Mouse (Mus musculus): ENCODE measurements around the gene Fen1. TPM values are rescaled to one million over a fixed set of nuclear protein-coding genes. Genes with fewer than 3 reads are reported as not detected.
"Not testable (repeated sequence)": the region's sequence is repeated elsewhere in the genome, so short reads cannot be mapped to it uniquely, and the experiment has no call there.

Fen1 gene
- total RNA-seq, 2 experiments from 2014 or later = 11.7 to 11.9 TPM

DNA sequence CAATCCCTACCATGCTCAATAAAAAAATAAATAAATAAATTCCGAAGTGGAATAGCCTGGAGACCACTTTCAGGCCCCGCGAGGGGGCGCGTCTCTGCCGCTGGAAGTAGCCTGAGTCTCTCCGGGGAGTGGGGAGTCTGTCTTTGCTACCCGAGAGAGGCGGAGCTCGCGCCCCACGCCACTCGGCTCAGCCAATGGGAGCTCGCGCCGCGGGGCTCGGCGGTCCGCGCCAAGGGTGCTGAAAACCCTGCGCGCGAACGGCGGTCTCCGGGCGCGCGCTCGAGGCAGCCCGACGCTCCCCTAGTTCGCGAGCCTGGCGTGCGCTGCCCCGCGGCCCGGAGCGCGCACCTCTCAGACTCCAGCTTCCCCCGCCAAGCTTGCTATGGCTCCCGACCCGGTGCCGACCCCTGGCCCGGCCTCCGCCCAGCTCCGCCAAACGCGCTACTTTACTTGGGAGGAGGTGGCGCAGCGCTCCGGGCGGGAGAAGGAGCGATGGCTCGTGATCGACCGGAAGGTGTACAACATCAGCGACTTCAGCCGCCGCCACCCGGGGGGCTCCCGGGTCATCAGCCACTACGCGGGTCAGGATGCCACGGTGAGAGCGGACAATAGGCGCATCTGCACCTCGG lies 21.2 kb downstream of the Fen1 start, which contains the start of gene Fads1:
TSS of gene Fads1 (plus strand) at position 219 of the 629 bp plus-strand sequence.
- DNase-seq = peak; percentile 97
- intact Hi-C loops (cut with DNase I) = no loop called here

DNA sequence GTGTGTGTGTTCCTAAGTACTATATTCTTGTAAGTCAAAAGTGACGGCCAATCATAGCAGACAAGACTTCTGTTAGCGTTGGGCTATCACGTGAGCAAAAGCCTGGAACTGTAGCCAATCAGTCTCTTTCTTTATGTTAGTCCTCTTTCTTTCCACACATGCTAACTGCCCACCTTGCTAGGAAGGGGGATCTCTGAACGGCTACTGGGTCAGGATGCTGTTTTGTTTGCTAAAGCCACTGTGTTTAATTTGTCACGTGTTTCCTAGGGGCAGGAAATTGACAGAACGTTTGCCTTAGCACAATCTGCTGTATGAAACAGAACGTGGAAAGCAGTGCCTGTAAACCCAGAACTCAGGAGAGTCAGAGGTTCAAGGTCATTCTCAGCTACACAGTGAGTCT lies 21.8 kb downstream of the Fen1 start:
- intact Hi-C loops (cut with DNase I) = no loop called here
- no peak for DNase-seq

DNA sequence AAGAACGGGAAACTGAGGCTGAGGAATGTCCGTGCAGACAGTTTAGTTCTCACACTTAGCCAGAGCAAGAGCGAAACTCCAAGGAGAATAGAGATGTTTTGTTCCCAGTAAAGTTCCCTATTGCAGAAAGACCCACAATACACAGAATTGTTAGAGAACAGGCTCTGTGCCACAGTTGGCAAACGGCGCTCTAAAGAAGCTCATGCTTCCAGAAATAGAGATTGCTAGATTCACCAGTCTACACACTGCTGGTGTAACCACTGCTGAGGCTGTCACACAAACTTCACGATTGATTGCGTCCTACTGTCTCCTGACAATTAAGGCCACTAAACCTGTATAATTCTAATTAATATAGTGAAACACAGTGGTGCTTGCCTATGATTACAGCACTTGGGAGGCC lies 22.7 kb downstream of the Fen1 start:
- no peak for DNase-seq
- intact Hi-C loops (cut with DNase I) = no loop called here

DNA sequence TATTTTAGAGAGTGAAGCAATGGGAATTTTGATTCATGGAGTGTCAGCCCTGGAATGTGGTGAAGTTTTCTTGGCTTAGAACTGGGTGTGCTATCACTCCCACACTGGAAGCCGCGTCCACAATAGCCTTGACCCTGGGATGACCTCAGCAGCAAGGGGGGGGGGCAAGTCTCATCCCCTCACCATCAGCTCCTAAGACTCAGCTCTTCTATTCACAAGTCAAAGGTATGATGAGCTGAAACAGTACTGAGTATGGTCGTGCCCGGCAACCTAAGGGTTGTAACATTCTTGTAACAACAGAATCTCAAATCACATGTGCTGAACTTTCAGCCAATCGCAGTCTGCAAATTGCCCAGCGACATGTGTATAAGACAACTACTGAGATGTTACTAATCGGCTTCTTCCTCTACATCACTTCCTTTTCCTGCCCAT lies 27.0 kb downstream of the Fen1 start:
- no peak for DNase-seq
- intact Hi-C loops (cut with DNase I) = no loop called here

DNA sequence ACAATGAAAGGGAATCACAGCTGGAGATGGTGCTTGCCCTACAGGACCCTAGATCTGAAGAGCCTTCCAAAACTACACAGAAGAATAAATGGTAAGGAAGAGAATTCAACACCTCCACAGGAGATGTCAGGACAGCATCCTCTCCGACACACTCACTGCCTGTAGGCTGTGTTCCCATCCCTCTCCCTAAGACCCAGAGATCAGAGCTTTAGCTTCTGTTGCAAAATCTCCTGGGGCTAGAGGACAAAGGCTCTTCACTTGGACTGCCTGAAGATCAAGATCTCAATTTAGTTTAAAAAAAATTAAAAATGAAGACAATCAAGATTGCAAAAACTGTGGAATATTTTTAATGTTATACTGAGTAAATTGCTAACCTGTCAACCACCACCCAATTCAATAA lies 27.5 kb downstream of the Fen1 start:
- intact Hi-C loops (cut with DNase I) = no loop called here
- DNase-seq = no peak

DNA sequence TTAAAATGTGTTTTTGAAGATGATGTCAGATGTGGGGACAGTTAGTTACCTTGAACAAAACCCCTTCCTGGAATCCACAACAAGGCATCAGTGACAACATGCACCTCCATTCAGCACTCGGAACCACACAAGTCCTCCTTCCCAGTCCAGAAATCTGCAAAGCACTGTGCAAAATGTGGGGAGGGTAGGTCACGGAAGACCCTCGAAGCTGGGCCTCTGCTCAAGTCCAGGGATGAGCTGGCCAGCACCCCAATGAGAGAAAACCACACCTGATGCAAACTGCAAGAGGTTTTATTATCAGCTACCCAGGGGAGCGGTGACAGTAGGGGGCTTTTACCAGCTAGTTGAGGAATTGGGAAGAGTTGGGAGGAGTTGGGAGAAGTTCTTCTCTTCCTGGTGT lies 29.0 kb downstream of the Fen1 start:
- intact Hi-C loops (cut with DNase I) = no loop called here

DNA sequence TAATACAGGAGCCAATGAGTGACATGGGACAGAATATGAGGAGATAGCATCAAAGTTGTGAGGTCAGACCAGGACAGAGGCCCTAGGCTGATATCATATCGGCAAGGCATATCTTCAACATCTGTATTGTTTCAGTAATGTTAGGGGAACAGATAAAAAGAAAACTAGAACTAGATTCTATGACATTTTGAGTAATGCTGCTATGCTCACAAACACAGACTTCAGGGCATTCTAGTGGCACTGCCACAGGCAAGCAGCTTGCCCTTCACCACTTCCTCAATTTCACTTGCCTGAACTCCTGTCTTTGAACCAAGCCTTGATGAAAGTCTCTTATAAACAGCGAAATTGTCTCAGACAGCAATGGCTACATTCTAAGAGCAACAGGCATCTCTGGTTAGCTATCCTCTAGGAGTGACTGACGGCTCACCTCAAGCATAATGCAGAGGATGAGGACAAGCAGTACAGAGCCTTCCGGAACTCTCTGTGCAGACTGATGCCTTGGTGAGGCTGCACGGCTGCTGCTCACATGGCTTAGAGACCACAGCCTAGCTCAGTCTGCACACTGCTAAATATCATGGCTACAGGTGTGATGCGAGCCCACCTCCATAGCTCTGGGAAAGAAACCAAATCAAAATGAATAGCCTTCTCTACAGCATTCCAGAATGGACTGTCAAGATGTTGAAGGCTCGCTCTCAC lies 30.0 kb downstream of the Fen1 start:
- intact Hi-C loops (cut with DNase I) = no loop called here
- no peak for DNase-seq

More for the DNA sequence above, 29.0 kb downstream of the Fen1 start:
- no peak for DNase-seq

DNA sequence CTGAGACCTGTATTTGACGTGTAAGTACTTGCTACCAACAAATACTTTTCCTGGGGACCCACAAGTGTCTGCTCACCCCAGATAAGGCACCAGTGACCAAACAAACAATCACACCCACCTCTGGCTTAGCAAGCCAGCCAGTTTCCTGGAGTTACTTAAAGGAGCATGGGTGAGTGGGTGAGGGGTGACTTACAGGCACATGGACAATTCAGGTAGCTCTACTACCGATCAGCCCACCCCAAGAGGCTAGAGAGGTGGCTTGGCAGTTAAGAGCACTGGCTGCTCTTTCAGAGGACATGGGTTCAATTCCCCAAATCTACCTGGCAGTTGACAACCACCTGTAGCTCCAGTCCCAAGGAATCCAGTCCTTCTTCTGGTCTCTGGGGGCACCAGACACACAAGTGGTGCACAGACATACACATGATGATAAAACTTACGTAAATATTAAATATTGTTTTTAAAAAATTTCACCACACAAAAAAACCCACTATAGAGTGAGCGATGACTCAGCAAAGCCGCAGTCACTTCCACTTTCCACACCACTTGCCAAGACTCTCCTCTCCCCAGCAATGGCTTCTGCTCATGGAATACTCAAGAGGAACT lies 30.8 kb downstream of the Fen1 start:
- DNase-seq = no peak
- intact Hi-C loops (cut with DNase I) = no loop called here

DNA sequence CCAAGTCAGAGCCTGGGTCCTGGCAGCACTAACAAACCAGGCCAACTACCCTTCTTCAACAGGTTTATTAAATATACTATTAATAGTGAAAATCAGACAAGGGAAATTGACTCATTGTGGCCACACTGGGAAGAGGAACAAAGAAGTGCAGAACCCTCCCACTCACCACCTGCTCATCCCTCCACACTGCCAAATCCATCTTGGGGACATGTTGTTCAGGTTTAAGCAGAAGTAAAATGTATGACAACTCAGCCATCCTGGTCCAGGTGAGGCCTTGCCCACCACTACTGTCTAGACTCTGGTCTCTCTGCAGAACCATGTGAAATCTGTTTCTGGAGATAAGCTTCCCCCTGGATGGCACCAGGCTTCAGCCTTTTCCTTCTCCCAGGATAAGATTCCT lies 32.1 kb downstream of the Fen1 start:
- no peak for DNase-seq
- intact Hi-C loops (cut with DNase I) = no loop called here

DNA sequence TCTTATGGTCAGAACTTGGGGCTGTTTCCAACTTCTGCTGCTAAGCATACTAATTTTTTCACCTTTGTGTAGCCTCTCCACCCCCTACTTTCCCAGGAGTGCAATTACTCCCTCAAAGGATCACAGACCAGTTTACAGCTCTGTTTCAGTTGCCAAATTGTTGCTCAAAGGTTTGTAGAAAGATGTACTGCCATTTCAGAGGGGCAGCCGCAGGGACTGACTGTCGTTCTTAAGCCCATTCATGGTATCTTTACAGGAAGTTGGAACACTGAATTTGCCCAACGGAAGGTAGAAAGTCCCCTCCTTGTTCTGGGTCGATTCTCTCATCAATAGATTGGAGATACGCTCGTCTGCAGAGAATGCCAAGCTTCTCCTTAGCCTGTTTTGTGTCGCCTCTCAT lies 32.6 kb downstream of the Fen1 start:
- intact Hi-C loops (cut with DNase I) = no loop called here
- no peak for DNase-seq

DNA sequence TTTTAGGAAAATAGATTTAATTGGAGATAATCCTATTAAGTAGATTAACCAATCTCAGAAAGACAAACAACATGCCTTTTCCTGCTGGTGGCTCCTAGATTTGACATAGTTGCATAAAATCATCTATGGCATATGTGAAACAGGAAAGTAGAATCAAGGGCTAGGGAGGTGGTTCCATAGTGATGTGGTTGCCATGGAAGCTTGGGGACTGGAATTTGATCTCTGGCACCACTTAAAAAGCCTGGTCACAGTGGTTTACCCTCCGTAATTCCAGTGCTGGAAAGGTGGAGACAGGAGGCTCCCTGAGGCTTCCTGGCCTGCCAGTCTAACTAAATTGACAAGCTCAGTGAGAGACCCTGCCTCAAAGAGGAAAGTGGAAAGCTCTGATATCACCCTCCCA lies 33.5 kb downstream of the Fen1 start:
- intact Hi-C loops (cut with DNase I) = no loop called here
- no peak for DNase-seq

DNA sequence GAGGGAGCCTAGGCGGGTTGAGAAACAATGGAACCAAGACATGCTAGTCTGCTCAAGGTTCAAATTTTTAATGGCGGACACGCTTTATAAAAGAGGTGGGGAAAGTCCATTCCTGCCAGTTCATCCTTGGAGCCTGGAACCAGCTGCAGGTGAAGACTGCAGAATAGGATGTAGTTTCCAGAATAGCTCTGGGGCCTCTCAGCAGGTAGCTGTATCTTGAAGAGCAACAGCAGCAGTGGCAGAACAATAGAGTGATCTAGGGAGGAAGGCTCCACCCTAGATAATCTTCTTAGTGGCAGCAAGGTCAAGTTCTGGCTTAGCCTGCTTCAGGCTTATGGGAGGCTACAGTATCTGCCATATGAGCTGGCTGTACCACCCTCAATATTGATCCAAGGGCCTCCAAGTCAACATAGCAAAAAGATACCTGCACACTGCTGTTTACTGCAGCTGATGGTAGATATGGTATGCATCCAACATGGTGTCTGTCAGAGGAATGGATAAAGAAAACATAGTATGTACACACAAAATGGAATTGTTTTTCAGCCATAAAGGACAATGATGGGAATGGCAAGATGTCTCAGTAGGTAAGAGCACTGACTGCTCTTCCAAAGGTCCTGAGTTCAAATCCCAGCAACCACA lies 34.2 kb downstream of the Fen1 start:
- intact Hi-C loops (cut with DNase I); DNase-seq: not testable (repeated sequence)

DNA sequence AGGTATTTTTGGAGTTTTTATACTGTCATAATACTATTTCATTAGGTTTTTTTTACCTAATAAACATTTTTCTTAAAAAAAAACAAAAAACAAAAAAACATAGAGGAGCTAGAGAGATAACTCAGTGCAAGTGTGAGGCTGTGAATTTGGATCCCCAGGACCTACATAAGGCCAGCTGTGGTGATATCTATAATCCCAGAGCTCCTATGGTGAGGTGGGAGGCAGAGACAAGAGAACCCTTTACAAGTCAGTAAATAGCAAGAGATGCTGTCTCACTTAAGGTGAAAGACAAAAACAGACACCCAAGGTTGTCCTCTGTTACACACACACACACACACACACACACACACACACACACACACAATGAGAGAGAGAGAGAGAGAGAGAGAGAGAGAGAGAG lies 34.8 kb downstream of the Fen1 start:
- DNase-seq = no peak
- intact Hi-C loops (cut with DNase I) = no loop called here

DNA sequence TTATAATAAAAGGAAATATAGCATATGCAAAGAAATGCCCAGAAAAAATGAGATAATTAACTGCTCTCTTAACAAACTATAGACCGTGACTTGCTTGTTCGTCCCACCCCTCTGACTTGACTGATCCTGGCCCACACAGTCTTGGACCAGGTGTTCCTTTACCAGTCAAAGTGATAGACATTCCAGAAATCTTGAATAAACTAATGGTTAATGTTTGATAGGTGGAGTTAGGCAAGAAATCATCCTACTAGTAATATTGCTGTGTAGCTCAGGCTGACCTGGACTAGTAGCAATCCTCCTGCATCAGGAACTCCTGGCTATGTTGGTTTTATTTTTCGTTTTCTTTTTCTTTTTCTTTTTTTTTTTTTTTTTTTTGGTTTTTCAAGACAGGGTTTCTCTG lies 35.5 kb downstream of the Fen1 start:
- DNase-seq = no peak
- intact Hi-C loops (cut with DNase I) = no loop called here

DNA sequence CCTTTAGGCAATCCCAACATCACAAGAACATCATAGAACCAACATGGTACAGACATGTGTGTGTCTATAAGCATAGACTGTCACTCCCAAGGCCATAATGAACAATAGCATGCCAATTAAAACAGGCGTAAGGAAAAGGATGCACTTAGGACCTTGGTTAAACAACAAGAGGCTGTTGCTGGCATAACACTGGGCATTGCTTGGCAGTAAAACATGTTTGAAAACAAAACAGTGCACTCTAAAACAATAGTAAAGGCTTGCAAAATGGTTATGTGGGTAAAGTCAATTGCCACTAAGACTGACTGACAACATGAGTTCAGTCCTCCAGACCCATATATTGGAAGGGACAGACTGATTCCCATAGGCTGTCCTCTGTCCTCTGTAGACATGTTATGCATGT lies 36.0 kb downstream of the Fen1 start:
- intact Hi-C loops (cut with DNase I) = no loop called here
- no peak for DNase-seq

DNA sequence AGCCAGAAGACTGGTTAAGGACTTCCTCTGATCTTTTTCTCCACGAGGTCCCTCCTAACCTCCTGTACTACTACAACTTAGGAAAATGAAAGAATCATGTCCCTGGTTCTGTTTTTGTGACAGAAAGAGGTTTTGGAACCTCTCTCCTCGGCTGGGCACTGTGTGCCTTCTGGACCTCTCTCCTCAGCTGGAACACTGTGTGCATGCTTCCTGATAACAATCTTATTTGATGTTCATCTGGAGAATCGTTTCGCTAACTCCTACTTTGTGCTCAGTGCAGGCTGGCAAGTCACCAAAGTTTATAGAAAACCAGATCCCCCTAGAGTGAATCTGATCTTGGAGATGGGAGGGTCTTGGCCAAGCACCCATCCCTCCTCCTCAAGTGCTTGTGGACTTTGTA lies 36.9 kb downstream of the Fen1 start:
- intact Hi-C loops (cut with DNase I) = no loop called here
- no peak for DNase-seq

DNA sequence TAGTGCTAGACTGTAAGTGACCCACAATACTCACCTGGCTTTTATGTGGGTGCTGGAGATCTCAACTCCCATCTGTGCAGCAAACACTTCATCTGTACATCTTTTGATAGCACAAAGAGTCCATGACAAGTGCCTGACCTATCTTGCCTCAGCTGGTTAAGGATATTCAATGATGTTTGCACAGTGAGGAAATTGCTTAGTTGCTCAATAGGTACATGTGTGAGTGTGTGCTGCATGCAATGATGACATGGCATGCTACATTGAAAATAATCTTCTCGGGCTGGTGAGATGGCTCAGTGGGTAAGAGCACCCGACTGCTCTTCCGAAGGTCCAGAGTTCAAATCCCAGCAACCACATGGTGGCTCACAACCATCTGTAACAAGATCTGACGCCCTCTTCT lies 38.0 kb downstream of the Fen1 start:
- intact Hi-C loops (cut with DNase I); DNase-seq: not testable (repeated sequence)

DNA sequence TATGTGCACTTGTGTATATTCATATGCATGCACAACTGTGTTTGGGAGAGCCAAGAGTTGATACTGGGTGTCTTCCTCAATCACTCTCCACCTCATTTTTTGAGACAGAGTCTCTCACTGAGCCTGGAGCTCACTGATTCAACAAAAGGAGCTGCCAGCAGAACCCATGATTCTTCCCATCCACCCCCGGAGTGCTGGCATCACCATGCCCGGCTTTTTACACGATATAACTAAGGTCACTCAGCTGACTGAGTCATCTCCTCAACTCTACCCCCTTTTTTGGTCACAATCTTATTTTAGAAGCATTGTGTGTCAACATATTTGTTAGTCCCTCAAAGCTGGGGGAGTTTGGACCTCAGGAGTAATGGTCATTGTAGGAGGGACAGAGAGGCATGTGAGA lies 40.1 kb downstream of the Fen1 start:
- DNase-seq = no peak
- intact Hi-C loops (cut with DNase I) = no loop called here

DNA sequence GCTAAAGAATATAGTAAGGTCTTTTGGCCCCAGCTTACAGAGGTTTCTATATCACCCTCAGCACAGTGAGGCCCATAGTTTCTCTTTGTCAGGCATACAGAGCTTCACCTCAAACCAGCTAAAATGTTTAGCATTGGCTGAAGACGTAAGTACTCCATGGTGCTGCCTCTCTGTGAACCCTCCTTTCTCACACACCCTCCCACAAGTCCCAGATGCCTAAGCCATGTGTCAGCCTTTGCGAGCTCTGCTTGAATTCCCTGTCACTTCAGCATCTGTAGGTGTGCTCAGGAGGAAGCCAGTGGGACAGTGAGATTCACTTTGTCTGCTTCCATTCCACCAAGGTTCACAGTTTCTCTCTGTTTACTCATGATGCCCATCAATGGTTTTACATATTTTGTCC lies 46.2 kb downstream of the Fen1 start:
- intact Hi-C loops (cut with DNase I) = no loop called here

DNA sequence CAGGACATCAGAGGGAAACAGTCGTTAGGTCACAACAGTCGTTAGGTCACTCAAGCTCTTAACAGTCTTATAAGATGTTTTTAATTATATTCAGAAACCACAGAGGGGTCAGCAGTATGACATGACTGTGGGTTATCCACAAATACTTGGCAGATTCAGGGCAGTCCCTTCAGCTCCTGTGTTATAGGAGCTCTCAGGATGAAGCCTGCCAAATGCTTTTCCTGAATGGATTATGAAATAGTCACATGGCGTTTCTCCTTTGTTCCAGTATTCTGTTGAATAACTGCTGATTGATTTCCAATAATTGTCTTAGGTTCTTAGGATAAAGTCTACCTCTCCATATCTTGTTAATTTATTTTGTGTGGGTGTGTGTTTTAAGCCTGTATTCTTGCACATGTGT lies 54.8 kb downstream of the Fen1 start:
- intact Hi-C loops (cut with DNase I) = no loop called here
- DNase-seq = no peak

More for the DNA sequence above, 46.2 kb downstream of the Fen1 start:
- DNase-seq = no peak
